Mouse (Mus musculus): Measurements from ENCODE around the gene 1700010B08Rik.
"Not testable (repeated sequence)": the region's sequence is repeated elsewhere in the genome, so short reads cannot be mapped to it uniquely, and the experiment has no call there.

The 1700010B08Rik gene

GRCm38 (mm10) chr2:173719115-173719514, at the start of gene 1700010B08Rik:
TSS of gene 1700010B08Rik (plus strand) at chr2:173719415.
- not testable (repeated sequence) for H3K4me3 ChIP-seq (replicated peaks; ENCODE audit: low read length)
- peaks cover 10% of the 10 kb centered on the region for H3K4me1 ChIP-seq (replicated peaks; ENCODE audit: low read depth, low read length)

GRCm38 (mm10) chr2:173672328-173672896, 46.8 kb upstream of the 1700010B08Rik start:
- Histone ChIP-seq H3K4me1 (replicated peaks; ENCODE audit: low read depth, low read length) (peaks cover 22% of the 10 kb centered on the region), H3K27me3 (ENCODE audit: insufficient read depth, low read length) (no peaks in the 10 kb centered on the region), H3K9me3 (ENCODE audit: low read length) (no peaks in the 10 kb centered on the region), H3K4me3 (replicated peaks; ENCODE audit: low read length) (no peak overlapping the region), H3K36me3 (ENCODE audit: insufficient read depth, low read length) (peaks cover 70% of the 10 kb centered on the region)
- TF ChIP-seq POU5F1 (IDR thresholded peaks at IDR 0.05; ENCODE audit: borderline replicate concordance, low read length), result no peak
- TF ChIP-seq CTCF (conservative IDR thresholded peaks at IDR 0.05; ENCODE audit: low read length), result no peak

More at GRCm38 (mm10) chr2:173719115-173719514, at the start of gene 1700010B08Rik:
- H3K27me3 ChIP-seq (ENCODE audit: insufficient read depth, low read length); H3K36me3 ChIP-seq (ENCODE audit: insufficient read depth, low read length); H3K9me3 ChIP-seq (ENCODE audit: low read length): not testable (repeated sequence)

GRCm38 (mm10) chr2:173673469-173673868, 45.7 kb upstream of the 1700010B08Rik start:
- no peak overlapping the region for H3K4me3 ChIP-seq (replicated peaks; ENCODE audit: low read length)
- peaks cover 63% of the 10 kb centered on the region for H3K36me3 ChIP-seq (ENCODE audit: insufficient read depth, low read length)
- H3K27me3 ChIP-seq (ENCODE audit: insufficient read depth, low read length), result no peaks in the 10 kb centered on the region
- TF ChIP-seq NANOG (IDR thresholded peaks at IDR 0.05; ENCODE audit: borderline replicate concordance, low read length) (no peak), CTCF (conservative IDR thresholded peaks at IDR 0.05; ENCODE audit: low read length) (no peak), POU5F1 (IDR thresholded peaks at IDR 0.05; ENCODE audit: borderline replicate concordance, low read length) (no peak)
- H3K4me1 ChIP-seq (replicated peaks; ENCODE audit: low read depth, low read length), result peaks cover 29% of the 10 kb centered on the region
- H3K9me3 ChIP-seq (ENCODE audit: low read length), result no peaks in the 10 kb centered on the region

- peaks cover 44% of the 10 kb centered on the region for H3K36me3 ChIP-seq (ENCODE audit: insufficient read depth, low read length)
- no peaks in the 10 kb centered on the region for H3K9me3 ChIP-seq (ENCODE audit: low read length)
- H3K4me3 ChIP-seq (replicated peaks; ENCODE audit: low read length), result no peak overlapping the region
- H3K27me3 ChIP-seq (ENCODE audit: insufficient read depth, low read length), result no peaks in the 10 kb centered on the region
- H3K4me1 ChIP-seq (replicated peaks; ENCODE audit: low read depth, low read length), result peaks cover 41% of the 10 kb centered on the region
- no peak for TF ChIP-seq CTCF (conservative IDR thresholded peaks at IDR 0.05; ENCODE audit: low read length)
- TF ChIP-seq NANOG (IDR thresholded peaks at IDR 0.05; ENCODE audit: borderline replicate concordance, low read length), result no peak
- no peak for TF ChIP-seq POU5F1 (IDR thresholded peaks at IDR 0.05; ENCODE audit: borderline replicate concordance, low read length)
Observed at GRCm38 (mm10) chr2:173678593-173678992, 40.6 kb upstream of the 1700010B08Rik start.

- Histone ChIP-seq H3K36me3 (ENCODE audit: insufficient read depth, low read length) (peaks cover 43% of the 10 kb centered on the region), H3K27me3 (ENCODE audit: insufficient read depth, low read length) (no peaks in the 10 kb centered on the region), H3K4me3 (replicated peaks; ENCODE audit: low read length) (no peak overlapping the region), H3K9me3 (ENCODE audit: low read length) (no peaks in the 10 kb centered on the region), H3K4me1 (replicated peaks; ENCODE audit: low read depth, low read length) (peaks cover 41% of the 10 kb centered on the region)
- TF ChIP-seq NANOG (IDR thresholded peaks at IDR 0.05; ENCODE audit: borderline replicate concordance, low read length) (no peak), CTCF (conservative IDR thresholded peaks at IDR 0.05; ENCODE audit: low read length) (no peak), POU5F1 (IDR thresholded peaks at IDR 0.05; ENCODE audit: borderline replicate concordance, low read length) (no peak)
Observed at GRCm38 (mm10) chr2:173679217-173679616, 40.0 kb upstream of the 1700010B08Rik start.

GRCm38 (mm10) chr2:173680153-173680552, 39.1 kb upstream of the 1700010B08Rik start:
- Histone ChIP-seq H3K4me1 (replicated peaks; ENCODE audit: low read depth, low read length) (peaks cover 41% of the 10 kb centered on the region), H3K4me3 (replicated peaks; ENCODE audit: low read length) (no peak overlapping the region)

GRCm38 (mm10) chr2:173682773-173683172, 36.4 kb upstream of the 1700010B08Rik start:
- no peak for TF ChIP-seq CTCF (conservative IDR thresholded peaks at IDR 0.05; ENCODE audit: low read length)
- no peak for TF ChIP-seq NANOG (IDR thresholded peaks at IDR 0.05; ENCODE audit: borderline replicate concordance, low read length)
- no peak for TF ChIP-seq POU5F1 (IDR thresholded peaks at IDR 0.05; ENCODE audit: borderline replicate concordance, low read length)
- Histone ChIP-seq H3K9me3 (ENCODE audit: low read length) (no peaks in the 10 kb centered on the region), H3K4me3 (replicated peaks; ENCODE audit: low read length) (no peak overlapping the region), H3K27me3 (ENCODE audit: insufficient read depth, low read length) (no peaks in the 10 kb centered on the region), H3K4me1 (replicated peaks; ENCODE audit: low read depth, low read length) (peaks cover 46% of the 10 kb centered on the region), H3K36me3 (ENCODE audit: insufficient read depth, low read length) (peaks cover 52% of the 10 kb centered on the region)

More at GRCm38 (mm10) chr2:173680153-173680552, 39.1 kb upstream of the 1700010B08Rik start:
- Histone ChIP-seq H3K9me3 (ENCODE audit: low read length) (no peaks in the 10 kb centered on the region), H3K27me3 (ENCODE audit: insufficient read depth, low read length) (no peaks in the 10 kb centered on the region), H3K36me3 (ENCODE audit: insufficient read depth, low read length) (peaks cover 42% of the 10 kb centered on the region)
- TF ChIP-seq NANOG (IDR thresholded peaks at IDR 0.05; ENCODE audit: borderline replicate concordance, low read length) (no peak), CTCF (conservative IDR thresholded peaks at IDR 0.05; ENCODE audit: low read length) (no peak), POU5F1 (IDR thresholded peaks at IDR 0.05; ENCODE audit: borderline replicate concordance, low read length) (no peak)

- H3K4me3 ChIP-seq (replicated peaks; ENCODE audit: low read length), result no peak overlapping the region
- no peak for TF ChIP-seq POU5F1 (IDR thresholded peaks at IDR 0.05; ENCODE audit: borderline replicate concordance, low read length)
- no peak for TF ChIP-seq NANOG (IDR thresholded peaks at IDR 0.05; ENCODE audit: borderline replicate concordance, low read length)
- no peak for TF ChIP-seq CTCF (conservative IDR thresholded peaks at IDR 0.05; ENCODE audit: low read length)
- no peaks in the 10 kb centered on the region for H3K9me3 ChIP-seq (ENCODE audit: low read length)
- peaks cover 76% of the 10 kb centered on the region for H3K36me3 ChIP-seq (ENCODE audit: insufficient read depth, low read length)
- no peaks in the 10 kb centered on the region for H3K27me3 ChIP-seq (ENCODE audit: insufficient read depth, low read length)
- peaks cover 23% of the 10 kb centered on the region for H3K4me1 ChIP-seq (replicated peaks; ENCODE audit: low read depth, low read length)
Observed at GRCm38 (mm10) chr2:173685781-173686361, 33.3 kb upstream of the 1700010B08Rik start.

GRCm38 (mm10) chr2:173687363-173687762, 31.9 kb upstream of the 1700010B08Rik start:
- peaks cover 78% of the 10 kb centered on the region for H3K36me3 ChIP-seq (ENCODE audit: insufficient read depth, low read length)
- no peaks in the 10 kb centered on the region for H3K9me3 ChIP-seq (ENCODE audit: low read length)
- H3K27me3 ChIP-seq (ENCODE audit: insufficient read depth, low read length), result no peaks in the 10 kb centered on the region
- no peak overlapping the region for H3K4me3 ChIP-seq (replicated peaks; ENCODE audit: low read length)
- peaks cover 24% of the 10 kb centered on the region for H3K4me1 ChIP-seq (replicated peaks; ENCODE audit: low read depth, low read length)
- TF ChIP-seq CTCF (conservative IDR thresholded peaks at IDR 0.05; ENCODE audit: low read length) (no peak), NANOG (IDR thresholded peaks at IDR 0.05; ENCODE audit: borderline replicate concordance, low read length) (no peak), POU5F1 (IDR thresholded peaks at IDR 0.05; ENCODE audit: borderline replicate concordance, low read length) (no peak)
